Mouse (Mus musculus): ENCODE measurements around the gene Pdzrn4. TPM values are rescaled to one million over a fixed set of nuclear protein-coding genes. Genes with fewer than 3 reads are reported as not detected.

Pdzrn4 gene
- polyA plus RNA-seq, 1 experiment from 2014 or later: 2.6 TPM

GRCm38 (mm10) chr15:92558592-92558991 lies 161.9 kb downstream of the Pdzrn4 start:
- H3K4me1 ChIP-seq (replicated peaks; ENCODE audit: control insufficient read depth, insufficient read depth, low read length): no peaks in the 10 kb centered on the region
- H3K36me3 ChIP-seq (ENCODE audit: control insufficient read depth, insufficient read depth, low read length): no peaks in the 10 kb centered on the region
- no peak overlapping the region for H3K9ac ChIP-seq (ENCODE audit: low read length)
- WGBS: 63% methylated on average over 5 of the region's 5 CpGs
- ATAC-seq (replicated peaks; ENCODE audit: low FRiP score, low TSS enrichment, low read depth) (no peak), DNase-seq (ENCODE audit: low spot score) (no peak)
- no peaks in the 10 kb centered on the region for H3K27me3 ChIP-seq (replicated peaks; ENCODE audit: control insufficient read depth, insufficient read depth, low read length)
- H3K4me3 ChIP-seq (ENCODE audit: low read depth, low read length): no peak overlapping the region
- no peak overlapping the region for H3K27ac ChIP-seq (ENCODE audit: low read depth)
- no peak overlapping the region for H3K4me2 ChIP-seq (ENCODE audit: low read length)
- H3K9me3 ChIP-seq (ENCODE audit: control insufficient read depth, low read length): no peaks in the 10 kb centered on the region

DNA sequence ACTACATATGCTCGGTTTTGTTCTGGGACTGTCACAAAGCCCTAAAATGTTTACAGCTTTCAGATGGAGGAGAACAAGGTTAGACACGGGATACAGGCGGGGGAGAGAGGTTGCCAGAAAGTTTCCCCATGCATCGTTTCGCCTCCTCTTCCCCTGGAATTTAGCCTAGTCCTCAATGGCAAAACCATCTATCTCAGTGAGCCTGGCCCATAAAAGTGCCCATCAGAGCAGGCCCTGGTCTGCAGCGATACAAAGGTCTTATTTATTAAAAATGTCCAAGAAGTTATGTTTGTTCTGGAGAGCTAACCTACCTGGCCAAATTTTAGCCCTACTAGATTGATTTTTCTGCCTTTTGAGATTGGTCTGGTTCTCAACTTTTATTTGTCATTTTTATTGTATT lies 165.5 kb downstream of the Pdzrn4 start:
- Histone ChIP-seq H3K4me1 (replicated peaks; ENCODE audit: control insufficient read depth, insufficient read depth, low read length) (no peaks in the 10 kb centered on the region), H3K27ac (ENCODE audit: low read depth) (no peak overlapping the region), H3K9ac (ENCODE audit: low read length) (no peak overlapping the region), H3K36me3 (ENCODE audit: control insufficient read depth, insufficient read depth, low read length) (no peaks in the 10 kb centered on the region), H3K4me3 (ENCODE audit: low read depth, low read length) (no peak overlapping the region), H3K27me3 (replicated peaks; ENCODE audit: control insufficient read depth, insufficient read depth, low read length) (no peaks in the 10 kb centered on the region), H3K4me2 (ENCODE audit: low read length) (no peak overlapping the region), H3K9me3 (ENCODE audit: control insufficient read depth, low read length) (no peaks in the 10 kb centered on the region)
- ATAC-seq (replicated peaks; ENCODE audit: low FRiP score, low TSS enrichment, low read depth) (no peak), DNase-seq (ENCODE audit: low spot score) (no peak)
- 62% methylated on average over 6 of the region's 6 CpGs for WGBS

- 77% methylated on average over 2 of the region's 2 CpGs for WGBS
- no peaks in the 10 kb centered on the region for H3K36me3 ChIP-seq (ENCODE audit: control insufficient read depth, insufficient read depth, low read length)
- H3K4me3 ChIP-seq (ENCODE audit: low read depth, low read length): no peak overlapping the region
- no peaks in the 10 kb centered on the region for H3K4me1 ChIP-seq (replicated peaks; ENCODE audit: control insufficient read depth, insufficient read depth, low read length)
- no peak for DNase-seq (ENCODE audit: low spot score)
- no peak overlapping the region for H3K9ac ChIP-seq (ENCODE audit: low read length)
- H3K27me3 ChIP-seq (replicated peaks; ENCODE audit: control insufficient read depth, insufficient read depth, low read length): no peaks in the 10 kb centered on the region
- no peak overlapping the region for H3K27ac ChIP-seq (ENCODE audit: low read depth)
- no peaks in the 10 kb centered on the region for H3K9me3 ChIP-seq (ENCODE audit: control insufficient read depth, low read length)
- no peak for ATAC-seq (replicated peaks; ENCODE audit: low FRiP score, low TSS enrichment, low read depth)
- H3K4me2 ChIP-seq (ENCODE audit: low read length): no peak overlapping the region
Observed at GRCm38 (mm10) chr15:92563576-92563975, 166.9 kb downstream of the Pdzrn4 start.

DNA sequence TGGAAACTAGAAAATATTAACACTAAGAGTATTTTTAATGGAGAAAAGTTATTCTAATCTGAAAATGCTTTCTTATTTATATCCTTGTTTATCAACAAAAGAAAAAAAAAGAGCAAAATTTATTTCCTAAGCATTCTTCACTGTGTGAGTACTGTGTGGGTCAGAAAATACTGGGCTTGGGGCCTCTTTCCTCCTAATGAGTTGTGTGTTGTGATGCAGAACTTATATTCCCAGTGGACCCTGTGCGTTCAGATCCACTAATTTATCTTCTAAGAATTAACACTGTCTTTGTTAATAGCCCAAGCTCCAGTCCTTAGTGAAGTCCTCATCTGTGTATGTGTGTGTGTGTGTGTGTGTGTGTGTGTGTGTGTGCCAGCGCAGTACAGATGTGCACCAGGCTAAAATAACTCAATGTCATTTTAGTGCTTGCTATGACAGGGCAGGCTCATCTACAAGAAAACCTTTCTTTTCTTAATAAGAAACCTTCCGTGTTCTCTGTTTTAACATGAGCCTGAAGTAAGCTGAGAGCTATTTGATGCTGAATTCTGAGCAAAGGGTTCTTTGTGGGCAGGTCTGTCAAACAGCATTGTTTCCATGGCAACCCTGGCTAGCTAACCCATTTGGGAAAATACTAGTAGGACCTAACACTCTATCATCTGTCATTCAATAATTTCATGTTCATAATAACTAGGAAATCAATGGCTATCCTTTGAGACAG lies 174.0 kb downstream of the Pdzrn4 start:
- Histone ChIP-seq H3K9ac (ENCODE audit: low read length) (no peak overlapping the region), H3K27me3 (replicated peaks; ENCODE audit: control insufficient read depth, insufficient read depth, low read length) (no peaks in the 10 kb centered on the region), H3K4me1 (replicated peaks; ENCODE audit: control insufficient read depth, insufficient read depth, low read length) (no peaks in the 10 kb centered on the region), H3K9me3 (ENCODE audit: control insufficient read depth, low read length) (no peaks in the 10 kb centered on the region), H3K4me2 (ENCODE audit: low read length) (no peak overlapping the region), H3K27ac (ENCODE audit: low read depth) (no peak overlapping the region), H3K36me3 (ENCODE audit: control insufficient read depth, insufficient read depth, low read length) (no peaks in the 10 kb centered on the region), H3K4me3 (ENCODE audit: low read depth, low read length) (no peak overlapping the region)
- ATAC-seq (replicated peaks; ENCODE audit: low FRiP score, low TSS enrichment, low read depth): no peak
- 77% methylated on average over 3 of the region's 3 CpGs for whole genome bisulfite sequencing
- no peak for DNase-seq (ENCODE audit: low spot score)

GRCm38 (mm10) chr15:92571244-92571539 lies 174.5 kb downstream of the Pdzrn4 start:
- Histone ChIP-seq H3K4me1 (replicated peaks; ENCODE audit: control insufficient read depth, insufficient read depth, low read length) (no peaks in the 10 kb centered on the region), H3K27ac (ENCODE audit: low read depth) (no peak overlapping the region), H3K4me2 (ENCODE audit: low read length) (no peak overlapping the region), H3K4me3 (ENCODE audit: low read depth, low read length) (no peak overlapping the region), H3K36me3 (ENCODE audit: control insufficient read depth, insufficient read depth, low read length) (no peaks in the 10 kb centered on the region), H3K9ac (ENCODE audit: low read length) (no peak overlapping the region), H3K9me3 (ENCODE audit: control insufficient read depth, low read length) (no peaks in the 10 kb centered on the region), H3K27me3 (replicated peaks; ENCODE audit: control insufficient read depth, insufficient read depth, low read length) (no peaks in the 10 kb centered on the region)
- WGBS: 42% methylated on average over 5 of the region's 5 CpGs
- ATAC-seq (replicated peaks; ENCODE audit: low FRiP score, low TSS enrichment, low read depth) (no peak), DNase-seq (ENCODE audit: low spot score) (no peak)

DNA sequence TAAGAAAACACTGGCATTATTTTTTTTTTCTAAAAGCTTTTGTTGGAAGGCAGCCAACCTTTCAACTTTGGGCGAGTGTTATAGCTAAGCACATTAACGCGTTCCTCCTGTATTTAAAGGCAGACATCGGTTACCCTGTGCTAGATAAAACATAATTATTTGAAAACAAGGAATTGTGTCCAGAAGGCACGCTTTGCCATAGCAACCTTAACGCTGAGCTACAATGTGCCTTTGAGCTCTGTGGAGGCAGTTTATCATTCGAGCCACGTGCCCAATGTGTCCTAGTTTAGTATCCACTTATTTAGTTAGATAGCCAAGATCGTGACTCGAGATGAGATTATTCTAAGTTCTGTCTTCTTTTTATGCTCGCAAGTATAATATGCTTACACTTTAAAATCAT lies 180.8 kb downstream of the Pdzrn4 start:
- H3K9me3 ChIP-seq (ENCODE audit: control insufficient read depth, low read length): no peaks in the 10 kb centered on the region
- H3K36me3 ChIP-seq (ENCODE audit: control insufficient read depth, insufficient read depth, low read length): no peaks in the 10 kb centered on the region
- no peak overlapping the region for H3K4me3 ChIP-seq (ENCODE audit: low read depth, low read length)
- no peak overlapping the region for H3K4me2 ChIP-seq (ENCODE audit: low read length)
- H3K4me1 ChIP-seq (replicated peaks; ENCODE audit: control insufficient read depth, insufficient read depth, low read length): no peaks in the 10 kb centered on the region
- no peak overlapping the region for H3K9ac ChIP-seq (ENCODE audit: low read length)
- ATAC-seq (replicated peaks; ENCODE audit: low FRiP score, low TSS enrichment, low read depth) (no peak), DNase-seq (ENCODE audit: low spot score) (no peak)
- no peak overlapping the region for H3K27ac ChIP-seq (ENCODE audit: low read depth)
- 51% methylated on average over 11 of the region's 11 CpGs for WGBS
- H3K27me3 ChIP-seq (replicated peaks; ENCODE audit: control insufficient read depth, insufficient read depth, low read length): no peaks in the 10 kb centered on the region

GRCm38 (mm10) chr15:92580217-92580616 lies 183.5 kb downstream of the Pdzrn4 start:
- 57% methylated on average over 3 of the region's 3 CpGs for WGBS
- no peaks in the 10 kb centered on the region for H3K9me3 ChIP-seq (ENCODE audit: control insufficient read depth, low read length)
- H3K4me3 ChIP-seq (ENCODE audit: low read depth, low read length): no peak overlapping the region
- no peak overlapping the region for H3K9ac ChIP-seq (ENCODE audit: low read length)
- H3K4me1 ChIP-seq (replicated peaks; ENCODE audit: control insufficient read depth, insufficient read depth, low read length): no peaks in the 10 kb centered on the region
- no peaks in the 10 kb centered on the region for H3K36me3 ChIP-seq (ENCODE audit: control insufficient read depth, insufficient read depth, low read length)
- no peaks in the 10 kb centered on the region for H3K27me3 ChIP-seq (replicated peaks; ENCODE audit: control insufficient read depth, insufficient read depth, low read length)
- ATAC-seq (replicated peaks; ENCODE audit: low FRiP score, low TSS enrichment, low read depth): no peak
- no peak overlapping the region for H3K27ac ChIP-seq (ENCODE audit: low read depth)
- no peak for DNase-seq (ENCODE audit: low spot score)
- no peak overlapping the region for H3K4me2 ChIP-seq (ENCODE audit: low read length)

DNA sequence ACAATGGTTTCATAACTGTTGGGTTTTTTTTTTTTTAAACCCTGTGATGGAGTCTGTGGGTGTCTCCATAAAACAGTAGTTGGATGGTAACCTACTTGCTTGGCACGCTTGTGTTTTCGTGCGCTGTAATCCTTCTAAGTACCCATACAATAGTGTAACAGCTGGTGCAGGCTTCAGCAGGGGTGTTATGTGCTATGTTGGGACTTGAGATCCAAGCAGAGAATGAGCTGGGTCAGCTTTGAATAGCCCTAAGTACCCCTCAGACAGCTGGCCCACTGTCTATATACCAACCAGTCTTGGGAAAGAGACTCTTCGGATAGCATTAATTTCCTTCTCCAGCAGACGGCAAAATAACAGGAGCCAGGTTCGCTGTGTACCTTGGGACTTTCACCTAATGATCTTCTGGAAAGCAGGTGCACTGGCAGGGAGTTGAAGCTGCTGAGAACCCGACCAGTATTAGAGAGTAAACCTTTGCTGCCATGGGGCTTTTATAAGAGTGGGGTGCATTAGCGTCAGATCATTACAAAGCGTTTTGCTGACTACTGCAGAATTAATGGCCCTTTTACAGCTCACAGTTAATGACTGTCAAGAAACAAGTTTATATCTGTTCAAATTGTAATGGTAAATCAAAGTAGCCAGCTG lies 184.2 kb downstream of the Pdzrn4 start:
- H3K4me1 ChIP-seq (replicated peaks; ENCODE audit: control insufficient read depth, insufficient read depth, low read length): no peaks in the 10 kb centered on the region
- no peak overlapping the region for H3K27ac ChIP-seq (ENCODE audit: low read depth)
- H3K4me3 ChIP-seq (ENCODE audit: low read depth, low read length): no peak overlapping the region
- no peak for ATAC-seq (replicated peaks; ENCODE audit: low FRiP score, low TSS enrichment, low read depth)
- no peak overlapping the region for H3K9ac ChIP-seq (ENCODE audit: low read length)
- H3K36me3 ChIP-seq (ENCODE audit: control insufficient read depth, insufficient read depth, low read length): no peaks in the 10 kb centered on the region
- H3K4me2 ChIP-seq (ENCODE audit: low read length): no peak overlapping the region
- no peaks in the 10 kb centered on the region for H3K27me3 ChIP-seq (replicated peaks; ENCODE audit: control insufficient read depth, insufficient read depth, low read length)
- no peak for DNase-seq (ENCODE audit: low spot score)
- WGBS: 65% methylated on average over 9 of the region's 9 CpGs
- no peaks in the 10 kb centered on the region for H3K9me3 ChIP-seq (ENCODE audit: control insufficient read depth, low read length)
